Mouse (Mus musculus): ENCODE results near the gene Olfr275. TPM values are rescaled to one million over a fixed set of nuclear protein-coding genes. Genes with fewer than 3 reads are reported as not detected.
A peak's percentile ranks its signal among the peaks of the same experiment; 100 is the strongest.
"Not testable (repeated sequence)": the region's sequence is repeated elsewhere in the genome, so short reads cannot be mapped to it uniquely, and the experiment has no call there.

The Olfr275 gene
- total RNA-seq (2014; rRNA removed) = not detected in 2 replicates
- not detected in 2 replicates for polyA plus RNA-seq (2015; fragmentation: Nextera tagmentation; extraction: Ambion mirVana)

DNA sequence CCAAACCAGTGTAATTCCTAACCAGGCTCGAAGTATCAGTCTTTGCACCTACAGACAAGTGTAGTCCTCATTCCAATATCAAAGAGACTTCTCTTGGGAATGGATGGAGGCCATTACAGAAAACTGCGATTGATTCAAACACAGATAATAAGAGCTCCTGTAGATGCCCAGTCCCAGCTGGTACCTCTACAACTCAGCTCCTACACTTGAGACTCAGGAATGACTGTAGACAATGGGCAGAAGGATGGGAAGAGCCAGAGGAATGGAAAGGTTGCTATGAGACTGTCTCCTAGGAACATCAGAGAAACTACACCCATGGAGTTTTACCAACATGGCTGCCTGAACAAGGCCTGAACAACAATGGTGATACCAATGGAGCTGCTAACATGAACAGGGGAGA lies at the start of gene Olfr275:
TSS of gene Olfr275 (plus strand) at position 301 of the 400 bp plus-strand sequence.
- 89% methylated on average over 2 of the region's 2 CpGs for WGBS

DNA sequence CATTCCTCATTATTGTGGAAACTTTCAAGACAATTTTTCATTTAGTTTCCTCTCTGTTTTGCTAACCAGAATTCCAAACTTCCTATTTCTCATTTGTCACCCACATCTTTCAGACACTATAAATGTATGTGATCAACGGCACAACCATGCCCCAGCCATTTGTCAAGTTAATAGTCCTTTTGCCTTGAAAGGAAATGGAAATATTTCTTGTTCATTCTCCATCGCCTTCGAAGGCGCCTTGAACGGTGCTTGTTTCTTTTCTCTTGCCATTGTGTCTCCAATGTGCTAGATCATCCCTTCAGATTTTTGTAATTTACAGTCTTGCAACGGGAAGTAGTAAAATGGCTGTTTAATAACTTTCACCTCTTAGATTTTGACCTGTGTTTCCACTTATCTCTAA lies 48.8 kb upstream of the Olfr275 start:
- Histone ChIP-seq H3K9me3 (ENCODE audit: low read length) (no peaks in the 10 kb centered on the region), H3K9ac (replicated peaks; ENCODE audit: low read length, poor library complexity, severe bottlenecking) (no peak overlapping the region), H3K4me1 (ENCODE audit: insufficient read depth, low read length) (no peaks in the 10 kb centered on the region), H3K4me3 (ENCODE audit: low read depth, low read length) (no peak overlapping the region), H3K27ac (ENCODE audit: low read depth, low read length) (no peak overlapping the region), H3K4me2 (ENCODE audit: low read depth, low read length, poor library complexity, severe bottlenecking) (no peak overlapping the region), H3K27me3 (ENCODE audit: insufficient read depth, low read length) (no peaks in the 10 kb centered on the region), H3K36me3 (ENCODE audit: insufficient read depth, low read length) (no peaks in the 10 kb centered on the region)
- WGBS = 92% methylated on average over 6 of the region's 6 CpGs
- ATAC-seq (ENCODE audit: low FRiP score) (no peak), DNase-seq (ENCODE audit: low spot score) (no peak)
- TF ChIP-seq CTCF (IDR thresholded peaks at IDR 0.05) = no peak

More for the DNA sequence above, at the start of gene Olfr275:
- H3K27me3 ChIP-seq (ENCODE audit: insufficient read depth, low read length) = no peaks in the 10 kb centered on the region
- H3K4me1 ChIP-seq (ENCODE audit: insufficient read depth, low read length) = no peaks in the 10 kb centered on the region
- H3K36me3 ChIP-seq (ENCODE audit: insufficient read depth, low read length) = no peaks in the 10 kb centered on the region
- DNase-seq (ENCODE audit: low spot score) = no peak
- no peaks in the 10 kb centered on the region for H3K9me3 ChIP-seq (ENCODE audit: low read length)
- no peak within 1 kb of the TSS for H3K9ac ChIP-seq (replicated peaks; ENCODE audit: low read length, poor library complexity, severe bottlenecking)
- H3K4me3 ChIP-seq (ENCODE audit: low read depth, low read length) = no peak within 1 kb of the TSS
- no peak for TF ChIP-seq CTCF (IDR thresholded peaks at IDR 0.05)
- no peak within 1 kb of the TSS for H3K27ac ChIP-seq (ENCODE audit: low read depth, low read length)
- no peak within 1 kb of the TSS for H3K4me2 ChIP-seq (ENCODE audit: low read depth, low read length, poor library complexity, severe bottlenecking)
- no peak for ATAC-seq (ENCODE audit: low FRiP score)

GRCm38 (mm10) chr4:52772186-52772585 lies 42.2 kb upstream of the Olfr275 start:
- no peaks in the 10 kb centered on the region for H3K27me3 ChIP-seq (ENCODE audit: insufficient read depth, low read length)
- no peak for TF ChIP-seq CTCF (IDR thresholded peaks at IDR 0.05)
- DNase-seq (ENCODE audit: low spot score) (no peak), ATAC-seq (ENCODE audit: low FRiP score) (no peak)
- 69% methylated on average over 5 of the region's 5 CpGs for WGBS
- no peaks in the 10 kb centered on the region for H3K9me3 ChIP-seq (ENCODE audit: low read length)
- H3K4me2 ChIP-seq (ENCODE audit: low read depth, low read length, poor library complexity, severe bottlenecking) = no peak overlapping the region
- no peaks in the 10 kb centered on the region for H3K36me3 ChIP-seq (ENCODE audit: insufficient read depth, low read length)
- H3K4me1 ChIP-seq (ENCODE audit: insufficient read depth, low read length) = no peaks in the 10 kb centered on the region
- H3K4me3 ChIP-seq (ENCODE audit: low read depth, low read length) = no peak overlapping the region
- no peak overlapping the region for H3K9ac ChIP-seq (replicated peaks; ENCODE audit: low read length, poor library complexity, severe bottlenecking)
- H3K27ac ChIP-seq (ENCODE audit: low read depth, low read length) = no peak overlapping the region

DNA sequence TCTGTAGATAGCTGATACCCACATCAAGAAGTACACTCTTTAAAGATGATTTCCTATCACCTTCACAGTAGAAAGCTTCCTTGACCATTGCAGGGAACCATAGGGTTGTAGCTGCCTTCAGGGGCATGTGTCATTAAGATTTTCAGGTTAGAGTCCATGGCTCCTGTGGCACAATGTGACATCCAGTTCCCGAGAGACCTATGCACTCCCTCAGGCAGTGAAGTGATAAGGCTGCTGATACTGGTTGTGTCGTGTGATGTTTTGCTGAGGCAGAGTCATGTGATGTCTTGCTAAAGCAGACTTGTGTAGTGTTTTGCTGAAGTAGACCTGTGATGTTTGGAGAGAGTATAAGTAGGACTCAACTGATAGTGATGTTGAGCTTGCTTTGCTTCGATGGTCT lies 14.4 kb upstream of the Olfr275 start:
- H3K4me3 ChIP-seq (ENCODE audit: low read depth, low read length) = no peak overlapping the region
- no peak for DNase-seq (ENCODE audit: low spot score)
- no peaks in the 10 kb centered on the region for H3K4me1 ChIP-seq (ENCODE audit: insufficient read depth, low read length)
- H3K27me3 ChIP-seq (ENCODE audit: insufficient read depth, low read length) = no peaks in the 10 kb centered on the region
- H3K4me2 ChIP-seq (ENCODE audit: low read depth, low read length, poor library complexity, severe bottlenecking) = no peak overlapping the region
- TF ChIP-seq CTCF (IDR thresholded peaks at IDR 0.05) = no peak
- ATAC-seq (ENCODE audit: low FRiP score) = no peak
- WGBS = 85% methylated on average over 3 of the region's 3 CpGs
- H3K27ac ChIP-seq (ENCODE audit: low read depth, low read length) = no peak overlapping the region
- H3K9me3 ChIP-seq (ENCODE audit: low read length) = no peaks in the 10 kb centered on the region
- H3K36me3 ChIP-seq (ENCODE audit: insufficient read depth, low read length) = no peaks in the 10 kb centered on the region
- no peak overlapping the region for H3K9ac ChIP-seq (replicated peaks; ENCODE audit: low read length, poor library complexity, severe bottlenecking)

- no peak for ATAC-seq (ENCODE audit: low FRiP score)
- no peak overlapping the region for H3K4me3 ChIP-seq (ENCODE audit: low read depth, low read length)
- H3K9me3 ChIP-seq (ENCODE audit: low read length) = no peaks in the 10 kb centered on the region
- no peaks in the 10 kb centered on the region for H3K27me3 ChIP-seq (ENCODE audit: insufficient read depth, low read length)
- no peaks in the 10 kb centered on the region for H3K4me1 ChIP-seq (ENCODE audit: insufficient read depth, low read length)
- no peak overlapping the region for H3K4me2 ChIP-seq (ENCODE audit: low read depth, low read length, poor library complexity, severe bottlenecking)
- H3K36me3 ChIP-seq (ENCODE audit: insufficient read depth, low read length) = no peaks in the 10 kb centered on the region
- peak; percentile 73 for TF ChIP-seq CTCF (IDR thresholded peaks at IDR 0.05)
- DNase-seq (ENCODE audit: low spot score) = peak; percentile 52
- H3K27ac ChIP-seq (ENCODE audit: low read depth, low read length) = no peak overlapping the region
- WGBS = 39% methylated on average over 2 of the region's 2 CpGs
- H3K9ac ChIP-seq (replicated peaks; ENCODE audit: low read length, poor library complexity, severe bottlenecking) = no peak overlapping the region
These were observed 2.5 kb upstream of the Olfr275 start for GRCm38 (mm10) chr4:52811871-52812270.

DNA sequence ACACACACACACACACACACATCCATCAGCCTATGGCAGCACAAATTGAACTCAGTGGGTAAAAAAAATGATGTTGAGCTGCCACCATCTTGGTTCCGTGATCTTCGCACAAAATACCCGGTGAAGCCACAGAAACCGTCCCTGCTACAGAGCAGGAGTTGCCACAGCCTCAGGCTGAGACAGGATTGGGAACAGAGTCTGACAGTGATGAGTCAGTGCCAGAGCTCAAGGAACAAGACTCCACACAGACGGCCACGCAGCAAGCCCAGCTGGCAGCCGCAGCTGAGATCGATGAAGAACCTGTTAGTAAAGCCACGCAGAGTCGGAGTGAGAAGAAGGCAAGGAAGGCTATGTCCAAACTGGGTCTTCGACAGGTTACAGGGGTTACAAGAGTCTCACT lies 7.0 kb downstream of the Olfr275 start:
- no peak overlapping the region for H3K9ac ChIP-seq (replicated peaks; ENCODE audit: low read length, poor library complexity, severe bottlenecking)
- H3K4me2 ChIP-seq (ENCODE audit: low read depth, low read length, poor library complexity, severe bottlenecking) = no peak overlapping the region
- no peaks in the 10 kb centered on the region for H3K4me1 ChIP-seq (ENCODE audit: insufficient read depth, low read length)
- no peaks in the 10 kb centered on the region for H3K9me3 ChIP-seq (ENCODE audit: low read length)
- no peak for ATAC-seq (ENCODE audit: low FRiP score)
- no peak overlapping the region for H3K4me3 ChIP-seq (ENCODE audit: low read depth, low read length)
- no peak overlapping the region for H3K27ac ChIP-seq (ENCODE audit: low read depth, low read length)
- no peaks in the 10 kb centered on the region for H3K36me3 ChIP-seq (ENCODE audit: insufficient read depth, low read length)
- WGBS = 96% methylated on average over 11 of the region's 11 CpGs
- no peaks in the 10 kb centered on the region for H3K27me3 ChIP-seq (ENCODE audit: insufficient read depth, low read length)
- no peak for DNase-seq (ENCODE audit: low spot score)
- no peak for TF ChIP-seq CTCF (IDR thresholded peaks at IDR 0.05)

- not testable (repeated sequence) for DNase-seq (ENCODE audit: low spot score); H3K9me3 ChIP-seq (ENCODE audit: low read length); H3K27ac ChIP-seq (ENCODE audit: low read depth, low read length); H3K4me1 ChIP-seq (ENCODE audit: insufficient read depth, low read length); H3K4me3 ChIP-seq (ENCODE audit: low read depth, low read length); H3K4me2 ChIP-seq (ENCODE audit: low read depth, low read length, poor library complexity, severe bottlenecking); H3K9ac ChIP-seq (replicated peaks; ENCODE audit: low read length, poor library complexity, severe bottlenecking); H3K27me3 ChIP-seq (ENCODE audit: insufficient read depth, low read length); H3K36me3 ChIP-seq (ENCODE audit: insufficient read depth, low read length); ATAC-seq (ENCODE audit: low FRiP score)
- 62% methylated on average over 1 of the region's 1 CpGs for WGBS
These were observed 31.0 kb downstream of the Olfr275 start for GRCm38 (mm10) chr4:52845411-52845810.

All from midbrain, postnatal 0 days (tissue).